Mouse (Mus musculus) lung, postnatal 14 days (tissue): ENCODE data around the gene Pip4k2a.
"Not testable (repeated sequence)": the region's sequence is repeated elsewhere in the genome, so short reads cannot be mapped to it uniquely, and the experiment has no call there.

ENCODE experiments used
- DNase-seq: peaks from one replicate; pipeline ENCODE4 v3.0.0; 2021

Pip4k2a gene

GRCm38 (mm10) chr2:18998054-18998478 is at the start of gene Pip4k2a, which contains the start of gene 4930426L09Rik:
TSS of gene Pip4k2a (minus strand) at chr2:18998126.
TSS of gene 4930426L09Rik (plus strand) at chr2:18998343.
- peak; percentile 94 for DNase-seq

DNA sequence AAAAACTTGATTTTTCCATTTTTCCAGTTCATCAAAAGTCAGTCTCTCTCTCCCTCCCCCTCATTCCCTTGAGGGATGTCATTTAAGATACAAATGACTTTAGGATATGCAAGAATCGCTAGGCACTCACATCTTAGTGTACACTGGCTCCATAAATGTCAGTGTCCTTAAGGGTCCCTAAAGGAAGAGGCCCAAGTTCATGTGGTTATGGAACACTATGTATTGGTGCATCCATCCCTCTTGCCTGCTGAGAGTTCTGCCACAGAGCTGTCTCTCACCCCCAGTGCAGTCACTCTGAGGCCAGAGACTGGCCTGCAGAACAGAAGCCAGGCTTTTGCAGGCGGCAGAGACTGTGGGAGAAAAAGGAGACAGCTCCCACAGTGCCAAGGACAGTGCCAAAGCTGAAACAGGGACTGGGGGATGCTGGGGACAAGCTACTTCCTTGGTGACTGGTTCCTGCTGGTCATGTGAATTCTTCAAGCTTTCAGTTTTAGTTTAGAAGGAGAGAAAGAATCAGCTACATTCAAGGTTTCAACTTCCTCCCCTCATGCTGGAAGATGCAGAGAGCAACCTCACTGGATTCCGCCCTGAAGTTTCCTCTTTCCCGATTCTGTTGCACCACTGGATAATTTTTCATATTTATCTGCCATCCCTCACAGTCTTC is 40.1 kb upstream of the Pip4k2a start:
- no peak for DNase-seq

- no peak for DNase-seq
Observed at GRCm38 (mm10) chr2:19037430-19037829, 39.5 kb upstream of the Pip4k2a start.

GRCm38 (mm10) chr2:19024807-19025206 is 26.9 kb upstream of the Pip4k2a start:
- no peak for DNase-seq

GRCm38 (mm10) chr2:19018034-19018433 is 20.1 kb upstream of the Pip4k2a start:
- DNase-seq, result no peak

- no peak for DNase-seq
Observed at GRCm38 (mm10) chr2:19016839-19017238, 18.9 kb upstream of the Pip4k2a start.

DNA sequence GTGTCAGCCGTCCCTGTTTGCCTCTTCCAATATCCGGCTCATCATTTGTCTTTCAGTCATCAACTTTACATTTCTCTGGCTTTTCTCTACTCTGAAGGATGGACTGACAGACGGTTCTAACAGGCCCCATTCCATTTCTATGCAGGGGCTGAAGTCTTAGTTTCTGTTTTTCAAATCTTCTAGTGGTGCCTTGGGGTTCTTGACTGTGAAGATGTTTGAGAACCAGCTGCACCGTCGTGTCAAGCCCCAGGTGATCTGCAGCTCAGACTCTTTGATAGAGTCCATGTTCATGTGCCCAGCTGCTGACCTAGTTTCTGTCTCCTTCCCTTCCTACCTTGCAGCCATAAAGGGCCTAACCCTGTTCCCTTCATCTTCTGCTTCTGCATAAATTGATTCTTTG is 18.4 kb upstream of the Pip4k2a start:
- DNase-seq, result no peak

DNA sequence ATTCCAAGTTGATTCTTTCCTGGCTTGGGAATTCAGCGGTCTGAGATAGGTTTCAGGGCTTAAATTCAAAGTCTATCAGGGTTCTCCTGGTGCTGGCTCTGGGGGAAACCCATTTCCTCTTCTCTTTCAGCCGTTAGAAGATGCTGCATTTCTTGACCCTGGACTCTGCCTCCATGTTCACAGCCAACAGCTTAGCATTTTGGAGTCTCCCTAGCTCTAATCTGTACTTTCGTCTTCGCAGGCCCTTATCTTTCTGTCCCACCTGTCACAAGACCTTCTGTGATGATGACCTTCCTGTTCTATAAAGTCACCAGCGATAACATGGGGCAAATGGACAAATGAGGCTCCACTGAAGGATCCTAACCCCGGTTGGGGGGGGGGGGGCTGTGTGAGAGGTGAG is 13.5 kb upstream of the Pip4k2a start:
- no peak for DNase-seq

DNA sequence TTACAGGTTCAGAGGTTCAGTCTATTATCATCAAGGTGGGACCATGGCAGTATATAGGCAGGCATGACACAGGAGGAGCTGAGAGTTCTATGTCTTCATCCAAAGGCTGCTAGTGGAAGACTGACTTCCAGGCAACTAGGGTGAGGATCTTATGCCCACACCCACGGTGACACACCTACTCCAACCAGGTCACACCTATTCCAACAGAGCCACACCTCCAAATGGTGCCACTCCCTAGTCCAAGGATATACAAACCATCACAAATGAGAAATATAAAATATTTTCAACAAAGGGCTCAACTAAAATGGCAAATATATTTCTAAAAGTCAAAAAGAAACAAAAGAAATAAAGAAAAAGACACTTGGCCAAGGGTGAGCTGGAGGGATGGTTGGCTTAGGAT is 12.6 kb upstream of the Pip4k2a start:
- not testable (repeated sequence) for DNase-seq

GRCm38 (mm10) chr2:19007580-19007979 is 9.7 kb upstream of the Pip4k2a start:
- DNase-seq, result no peak

DNA sequence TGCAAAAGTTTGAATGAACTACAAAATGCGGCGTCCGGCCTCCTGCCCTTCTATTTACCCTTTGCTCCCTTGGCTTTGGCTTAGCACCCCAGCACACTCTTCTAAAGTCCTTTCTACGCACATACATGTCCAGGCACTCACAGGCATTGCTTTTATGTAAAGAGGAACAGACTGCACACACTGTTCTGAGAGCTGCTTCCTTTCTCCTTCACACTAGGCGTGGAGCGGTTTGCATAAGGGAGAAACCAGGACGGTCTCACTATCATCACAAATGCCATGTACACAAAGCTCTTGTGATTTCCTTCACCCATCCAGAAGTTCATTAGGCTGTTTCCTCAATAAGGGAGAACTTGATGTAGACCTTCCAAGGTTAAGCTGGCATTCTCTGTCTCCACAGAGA is 8.2 kb upstream of the Pip4k2a start:
- no peak for DNase-seq

DNA sequence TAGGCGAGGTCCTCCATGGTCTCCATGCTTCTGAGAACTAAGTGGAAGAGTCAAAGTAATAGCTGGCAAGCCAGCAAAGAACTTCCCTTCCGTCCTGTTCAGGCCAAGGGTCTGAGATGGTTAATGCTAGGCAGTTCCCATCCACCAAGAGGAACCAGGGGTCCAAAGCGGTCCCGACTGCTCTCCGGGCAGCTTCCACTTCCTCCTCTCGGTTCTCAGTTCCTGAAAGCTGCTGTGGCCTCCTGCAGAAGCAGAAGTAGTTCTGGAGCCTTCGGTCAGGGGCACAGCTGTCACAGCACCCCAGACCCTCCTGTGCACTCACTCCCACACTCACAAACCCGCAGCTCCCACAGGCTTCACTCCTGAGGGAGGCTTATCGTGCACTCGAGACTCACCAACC is 6.9 kb upstream of the Pip4k2a start:
- DNase-seq, result no peak

- DNase-seq, result no peak
Observed at GRCm38 (mm10) chr2:18999395-18999794, 1.5 kb upstream of the Pip4k2a start.

DNA sequence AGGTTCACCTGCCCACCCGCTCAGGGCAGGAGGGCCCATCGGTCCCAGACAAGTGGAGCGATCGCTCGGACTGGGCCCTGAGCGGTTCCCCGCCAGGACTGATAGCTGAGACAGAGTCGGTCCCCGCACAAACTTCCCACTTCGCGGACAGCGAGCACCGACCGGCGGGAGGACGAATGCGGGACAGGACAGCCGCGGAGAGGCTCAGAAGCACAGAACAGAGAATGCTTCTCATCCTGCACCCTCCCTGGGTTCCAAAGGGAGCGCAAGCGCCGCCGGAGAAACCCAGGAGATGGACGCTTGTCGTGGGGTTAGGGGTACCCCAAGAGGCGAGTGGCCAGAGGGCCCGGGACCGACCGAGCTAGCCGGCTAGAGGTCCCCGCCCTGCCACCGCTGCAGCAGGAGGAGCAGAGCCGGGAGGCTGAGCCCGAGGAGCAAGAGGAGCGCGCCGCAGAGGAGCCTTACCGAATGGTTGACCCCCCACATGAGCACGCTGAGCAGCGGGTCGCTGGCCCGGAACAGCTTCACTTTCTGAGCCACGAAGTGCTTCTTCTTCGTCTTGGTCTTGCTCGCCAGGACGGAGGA is 447 bp downstream of the Pip4k2a start:
- DNase-seq, result peak; percentile 53

DNA sequence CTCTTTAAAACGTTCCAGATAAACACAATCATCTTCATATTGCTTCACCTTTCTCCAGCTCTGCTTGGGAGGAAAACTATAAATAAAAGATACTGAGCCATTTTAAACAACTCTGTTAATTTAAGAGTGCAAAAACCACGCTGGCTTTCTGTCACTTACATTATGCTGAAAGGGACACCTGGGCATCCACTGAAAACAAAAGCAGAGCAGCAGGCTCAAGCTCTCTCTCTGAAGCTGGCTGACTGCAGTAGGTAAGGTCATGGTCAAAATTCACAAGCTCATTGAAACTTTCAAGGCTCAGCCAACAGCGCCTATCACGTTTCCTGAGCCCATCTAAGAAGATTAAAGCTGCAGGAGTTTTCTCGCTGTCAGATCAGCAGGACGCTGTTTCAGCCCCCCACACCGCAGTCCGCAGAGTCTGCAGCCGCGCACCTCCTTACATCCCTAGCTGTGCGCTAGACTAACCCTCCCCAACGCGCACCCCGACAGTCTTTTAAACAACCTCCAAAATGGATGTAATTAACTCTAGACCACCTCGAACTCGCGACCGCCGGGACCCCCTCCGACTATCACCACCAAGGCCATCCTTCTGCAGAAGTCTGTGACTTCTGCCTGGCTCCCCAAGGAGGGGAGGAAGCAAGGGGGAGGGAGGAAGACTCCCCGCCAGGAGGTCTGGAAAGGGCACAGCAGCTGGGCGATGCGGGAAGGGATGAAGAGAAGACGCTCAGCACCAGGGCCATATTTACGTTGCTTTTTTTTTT is 1.3 kb downstream of the Pip4k2a start:
- peak; percentile 18 for DNase-seq

DNA sequence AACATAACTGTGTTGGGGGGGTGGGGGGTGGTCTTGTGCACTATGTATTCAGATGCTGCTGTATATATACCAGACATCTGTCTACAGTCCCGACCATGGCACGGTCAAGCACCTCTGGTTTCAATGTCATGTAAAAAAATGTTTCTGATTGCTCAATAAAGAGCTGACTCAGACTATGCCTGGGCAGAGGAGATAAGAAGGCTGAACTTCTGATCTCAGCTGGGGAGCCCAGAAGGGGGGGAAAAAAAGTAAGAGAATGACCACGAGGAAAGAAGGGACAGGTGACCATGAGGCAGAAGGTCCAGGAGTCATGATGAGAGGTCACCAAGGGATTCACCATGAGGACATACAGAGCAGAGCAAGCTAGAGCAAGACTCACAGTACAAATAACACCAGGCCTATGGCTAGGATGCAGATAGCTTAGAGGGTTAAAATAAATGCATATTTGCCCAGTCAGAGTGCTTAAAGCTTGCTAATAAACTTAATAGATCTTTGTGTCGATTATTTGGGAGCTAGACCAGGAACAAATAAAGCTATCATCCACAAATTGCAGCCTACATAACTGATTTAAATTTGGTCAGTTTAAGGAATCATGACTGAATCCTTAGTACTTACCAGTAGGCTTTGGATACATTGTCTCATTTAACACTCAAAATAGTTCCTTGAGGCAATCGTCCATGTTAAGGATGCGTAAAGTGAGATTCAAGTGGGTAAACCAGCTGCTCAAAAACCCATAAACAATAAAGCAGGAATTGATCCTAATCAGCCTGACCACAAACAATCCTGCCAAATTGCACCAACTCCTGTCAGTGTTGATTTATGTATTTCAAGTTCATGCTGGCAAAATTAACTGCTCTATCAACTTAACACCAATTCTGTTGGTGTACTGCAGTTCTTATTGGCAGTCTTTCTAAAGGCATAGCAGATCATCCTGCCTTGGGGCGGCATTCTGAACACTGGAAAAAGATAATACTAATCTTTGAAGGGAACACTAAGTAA is 5.1 kb downstream of the Pip4k2a start:
- DNase-seq, result no peak

GRCm38 (mm10) chr2:18988885-18989284 is 9.0 kb downstream of the Pip4k2a start:
- no peak for DNase-seq

DNA sequence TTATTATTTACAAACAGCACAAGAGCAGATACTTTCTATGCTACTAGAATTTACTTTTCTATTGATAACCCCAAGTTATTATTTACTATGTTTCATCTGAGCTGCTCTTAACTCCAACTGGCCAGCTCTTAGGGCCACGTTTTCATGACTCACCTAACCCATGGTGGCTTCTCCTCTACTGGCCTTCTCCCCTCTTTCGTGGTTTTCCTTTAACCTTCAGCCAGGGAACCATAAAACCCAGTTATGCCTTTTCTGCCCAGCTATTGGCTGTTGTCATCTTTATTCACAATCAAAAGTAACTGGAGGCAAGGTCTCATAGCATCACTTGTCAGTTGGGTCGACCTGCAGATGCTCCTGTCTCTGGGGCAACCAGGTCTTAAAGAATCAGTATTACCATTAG is 12.4 kb downstream of the Pip4k2a start:
- no peak for DNase-seq

DNA sequence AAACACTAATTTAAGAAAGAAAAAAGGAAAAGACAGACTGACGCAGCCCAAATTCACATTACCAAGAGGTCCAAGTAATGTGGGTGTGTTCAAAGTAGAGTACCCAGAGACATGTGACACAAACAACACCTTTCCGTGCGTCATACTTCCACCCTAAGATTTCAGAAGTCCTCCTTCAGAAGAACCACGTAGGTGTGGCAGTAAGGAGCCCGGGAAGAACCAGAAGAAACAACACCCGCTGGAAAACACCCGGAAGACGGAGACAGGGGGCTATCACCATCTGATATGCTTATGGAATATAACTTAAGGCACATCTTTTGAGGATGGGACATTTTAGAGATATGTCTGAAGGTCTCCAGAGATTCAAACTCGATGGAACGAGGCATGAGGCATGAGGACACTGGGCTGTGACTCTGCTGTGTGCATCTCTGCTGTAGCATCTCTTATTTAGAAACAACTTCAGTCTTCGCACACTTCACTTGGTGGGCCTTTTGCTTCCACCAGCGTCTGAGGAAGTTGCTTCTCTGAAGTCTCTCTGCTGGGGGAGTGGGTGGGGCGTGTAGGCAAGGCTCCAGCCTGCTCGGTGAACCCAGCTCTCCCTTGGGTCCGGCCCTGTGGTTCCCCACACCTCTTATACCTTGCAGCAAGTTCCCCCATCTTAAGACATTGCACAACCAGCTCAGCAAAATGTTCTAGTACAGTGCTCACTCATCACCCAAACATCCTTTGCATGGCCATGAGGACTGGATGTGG is 13.7 kb downstream of the Pip4k2a start:
- DNase-seq, result peak; percentile 51

GRCm38 (mm10) chr2:18983546-18983945 is 14.4 kb downstream of the Pip4k2a start:
- no peak for DNase-seq

DNA sequence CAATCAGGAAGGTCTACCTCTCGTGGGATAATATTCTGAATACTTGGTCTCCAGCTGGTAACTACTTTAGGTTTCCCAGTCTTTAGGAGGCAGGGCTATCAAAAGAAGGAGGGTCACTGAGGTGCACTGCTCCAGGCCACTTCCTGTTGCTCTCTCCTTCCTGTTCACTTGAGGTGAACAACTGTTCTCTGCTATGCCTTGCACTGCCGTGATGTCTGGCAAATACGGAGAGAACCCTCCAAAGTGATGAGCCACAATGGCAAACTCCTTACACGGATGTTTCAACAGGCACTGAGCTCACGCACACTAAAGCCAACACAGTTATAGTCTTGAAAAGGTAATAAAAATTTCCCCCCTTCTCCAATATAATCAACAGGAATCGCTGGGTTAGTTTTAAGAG is 15.3 kb downstream of the Pip4k2a start:
- no peak for DNase-seq

DNA sequence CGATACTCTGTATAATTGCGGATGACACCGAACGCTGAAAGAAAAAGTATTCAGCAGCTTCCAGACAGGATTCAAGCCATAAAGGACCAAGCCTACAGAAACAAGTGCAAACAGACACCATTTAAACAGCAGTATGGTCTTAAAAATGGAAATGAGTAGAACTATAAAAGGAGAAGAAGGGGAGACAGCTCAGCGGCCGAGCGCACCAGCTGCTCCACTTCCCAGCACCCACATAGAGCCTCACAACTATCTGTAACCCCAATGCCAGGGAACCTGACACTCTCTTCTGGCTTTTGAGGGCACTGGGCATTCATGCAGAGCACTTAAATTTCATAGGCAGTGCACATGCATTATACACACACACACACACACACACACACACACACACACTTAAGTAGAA is 18.3 kb downstream of the Pip4k2a start:
- DNase-seq, result no peak
